Mouse (Mus musculus): ENCODE measurements around the gene Slc22a5.

- TF ChIP-seq CTCF (IDR thresholded peaks at IDR 0.05; ENCODE audit: low read depth, low read length) (no peak), GATA1 (IDR thresholded peaks at IDR 0.05; ENCODE audit: borderline replicate concordance, low read length) (no peak)
These were observed 455 bp downstream of the Slc22a5 start for GRCm38 (mm10) chr11:53890906-53891504.
